Mouse (Mus musculus) neural tube, embryonic 10.5 days (tissue): ENCODE results near the gene Spef1.

Experiments used
- DNase-seq: peaks from one replicate; pipeline ENCODE4 v3.0.0-alpha.2; 2017; ENCODE audit warnings: low spot score; ENCODE audit errors: extremely low spot score

Gene Spef1

DNA sequence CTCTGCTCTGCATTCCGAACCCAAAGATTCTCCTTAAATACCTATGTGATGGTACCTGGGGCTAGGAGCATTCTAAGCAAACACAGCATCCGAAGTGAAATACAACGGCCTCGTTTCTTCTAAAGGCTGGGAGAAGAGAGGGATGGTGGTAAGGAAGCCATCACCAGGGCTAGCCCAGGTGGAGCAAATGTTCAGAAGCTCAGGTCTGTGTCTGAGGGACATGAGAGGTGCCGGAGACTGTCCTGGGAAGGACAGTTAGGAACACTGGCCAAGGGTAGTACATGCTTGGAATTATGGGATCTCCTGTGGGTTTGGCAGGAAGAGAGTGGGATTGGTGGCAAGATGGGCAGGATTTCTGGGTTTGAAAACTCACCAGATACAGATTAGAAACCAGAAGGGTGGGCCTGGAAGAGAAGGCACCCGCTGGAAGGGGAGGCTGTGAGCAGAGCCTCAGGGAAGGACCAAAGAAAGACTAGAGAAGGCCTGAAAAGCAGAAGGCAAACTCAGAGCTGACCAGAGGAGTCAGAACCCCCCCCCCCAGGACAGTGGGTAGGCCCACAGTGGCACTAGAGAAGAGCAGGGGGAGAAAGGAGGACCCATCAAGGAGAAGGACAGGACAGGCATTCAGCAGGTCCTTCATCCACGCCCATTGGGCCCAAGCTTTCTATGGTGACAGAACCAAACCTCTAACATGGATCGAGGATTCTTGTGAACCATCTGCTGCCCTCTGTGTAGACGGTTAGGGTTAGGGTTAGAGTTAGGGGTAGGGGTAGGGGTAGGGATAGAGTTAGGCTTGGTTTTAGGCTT, 61.7 kb downstream of the Spef1 start:
- DNase-seq = peak; percentile 13

DNA sequence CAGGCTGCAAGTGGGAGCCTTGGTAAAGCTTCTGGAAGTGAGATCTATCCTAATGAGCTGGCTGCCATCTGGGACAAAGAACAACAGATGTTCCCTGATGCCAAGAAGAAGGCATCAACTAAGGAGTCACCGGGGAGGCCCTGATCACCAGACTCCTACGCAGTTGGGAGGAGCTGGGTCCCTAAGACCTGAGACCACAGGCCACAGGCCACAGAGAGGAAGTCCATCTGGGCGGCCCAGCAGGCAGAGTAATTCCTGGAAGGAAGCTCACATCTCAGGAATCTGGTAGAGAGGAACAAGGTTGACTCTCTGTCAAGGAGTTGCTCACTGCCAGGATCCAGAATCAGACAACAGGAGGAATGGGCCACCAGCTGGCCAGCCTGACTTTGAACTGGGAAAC, 62.9 kb downstream of the Spef1 start:
- peak; percentile 14 for DNase-seq
